Mouse (Mus musculus) bone marrow macrophage, adult 2 months (primary cell): ENCODE data around the gene Calhm3. TPM values are rescaled to one million over a fixed set of nuclear protein-coding genes. Genes with fewer than 3 reads are reported as not detected.

Experiments
- H3K27ac ChIP-seq: 2 replicates; pipeline ENCODE4 v1.5.1; 2012; ENCODE audit warnings: low read depth, low read length; ENCODE audit not compliant: insufficient read depth
- H3K4me1 ChIP-seq: 2 replicates; pipeline ENCODE4 v1.6.1; 2012; ENCODE audit warnings: low read length; ENCODE audit not compliant: control insufficient read depth, insufficient read depth
- H3K4me3 ChIP-seq: 2 replicates; pipeline ENCODE4 v1.5.1; 2012; ENCODE audit warnings: mild to moderate bottlenecking, low read length, moderate library complexity; ENCODE audit not compliant: insufficient read depth
- CTCF ChIP-seq: IDR thresholded peaks from 2 replicates; pipeline ENCODE4 v1.5.1; 2012; ENCODE audit warnings: low read depth, mild to moderate bottlenecking, low read length, moderate library complexity
- POLR2A ChIP-seq: IDR thresholded peaks from 2 replicates; pipeline ENCODE4 v1.6.1; 2012; ENCODE audit warnings: mild to moderate bottlenecking, low read depth, low read length, borderline replicate concordance
- polyA plus RNA-seq: library from polyadenylated mRNA; stranded (reverse); fragments of >200 nt; gene quantifications from 2 replicates; pipeline ENCODE4 v1.2.4, GENCODE M21; 2012; ENCODE audit not compliant: missing spikeins, insufficient read depth, insufficient read length

Calhm3 gene
- polyA plus RNA-seq, 1 experiment = not detected

GRCm38 (mm10) chr19:47168223-47168622 is 10.7 kb upstream of the Calhm3 start:
- TF ChIP-seq POLR2A = no peak
- peak; percentile 37; the same call in 1 of the 2 replicates for TF ChIP-seq CTCF
- Histone ChIP-seq H3K27ac (no peak overlapping the region), H3K4me3 (peak overlapping the region; percentile 25)

GRCm38 (mm10) chr19:47167617-47168214 is 10.2 kb upstream of the Calhm3 start:
- H3K27ac ChIP-seq = no peak overlapping the region
- peak overlapping the region; percentile 25; the same call in 1 of the 2 replicates for H3K4me3 ChIP-seq
- TF ChIP-seq POLR2A (no peak), CTCF (no peak; the same call in 1 of the 2 replicates)
- peaks cover 7% of the 10 kb centered on the region for H3K4me1 ChIP-seq

More at GRCm38 (mm10) chr19:47168223-47168622, 10.7 kb upstream of the Calhm3 start:
- peaks cover 7% of the 10 kb centered on the region for H3K4me1 ChIP-seq

GRCm38 (mm10) chr19:47166758-47167157 is 9.2 kb upstream of the Calhm3 start:
- no peak overlapping the region for H3K4me3 ChIP-seq
- no peak for TF ChIP-seq POLR2A
- no peak overlapping the region for H3K27ac ChIP-seq
- H3K4me1 ChIP-seq = peaks cover 7% of the 10 kb centered on the region

GRCm38 (mm10) chr19:47163176-47163744 is 5.7 kb upstream of the Calhm3 start:
- TF ChIP-seq POLR2A (no peak), CTCF (no peak)
- Histone ChIP-seq H3K4me1 (peaks cover 5% of the 10 kb centered on the region), H3K4me3 (no peak overlapping the region), H3K27ac (no peak overlapping the region)

GRCm38 (mm10) chr19:47161669-47162068 is 4.1 kb upstream of the Calhm3 start:
- H3K27ac ChIP-seq = no peak overlapping the region
- TF ChIP-seq POLR2A (no peak), CTCF (no peak)
- no peaks in the 10 kb centered on the region for H3K4me1 ChIP-seq
- H3K4me3 ChIP-seq = no peak overlapping the region

- H3K4me3 ChIP-seq = no peak overlapping the region
- peaks cover 2% of the 10 kb centered on the region for H3K4me1 ChIP-seq
- no peak for TF ChIP-seq POLR2A
- TF ChIP-seq CTCF = no peak
- H3K27ac ChIP-seq = no peak overlapping the region
Measured at GRCm38 (mm10) chr19:47153767-47154166, 3.8 kb downstream of the Calhm3 start.

- no peak overlapping the region for H3K4me3 ChIP-seq
- peaks cover 17% of the 10 kb centered on the region for H3K4me1 ChIP-seq
- no peak overlapping the region for H3K27ac ChIP-seq
- TF ChIP-seq POLR2A = no peak
- TF ChIP-seq CTCF = no peak
Measured at GRCm38 (mm10) chr19:47152062-47152369, 5.5 kb downstream of the Calhm3 start.

GRCm38 (mm10) chr19:47151332-47152061 is 6.1 kb downstream of the Calhm3 start:
- no peak for TF ChIP-seq CTCF
- TF ChIP-seq POLR2A = no peak
- no peak overlapping the region for H3K4me3 ChIP-seq

GRCm38 (mm10) chr19:47149854-47150253 is 7.7 kb downstream of the Calhm3 start:
- no peak overlapping the region for H3K4me3 ChIP-seq
- TF ChIP-seq POLR2A (no peak), CTCF (no peak)
- peaks cover 17% of the 10 kb centered on the region for H3K4me1 ChIP-seq
- H3K27ac ChIP-seq = no peak overlapping the region

More at GRCm38 (mm10) chr19:47151332-47152061, 6.1 kb downstream of the Calhm3 start:
- H3K4me1 ChIP-seq = peaks cover 17% of the 10 kb centered on the region
- no peak overlapping the region for H3K27ac ChIP-seq

GRCm38 (mm10) chr19:47148267-47148847 is 9.2 kb downstream of the Calhm3 start:
- Histone ChIP-seq H3K27ac (no peak overlapping the region), H3K4me1 (peaks cover 17% of the 10 kb centered on the region), H3K4me3 (no peak overlapping the region)
- TF ChIP-seq POLR2A (no peak), CTCF (no peak)

- no peak for TF ChIP-seq CTCF
- TF ChIP-seq POLR2A = no peak
- Histone ChIP-seq H3K4me1 (peaks cover 36% of the 10 kb centered on the region), H3K4me3 (no peak within 1 kb of the TSS), H3K27ac (no peak within 1 kb of the TSS)
Measured at GRCm38 (mm10) chr19:47144154-47144553, 13.4 kb downstream of the Calhm3 start, which contains the start of gene Calhm1. Gene Calhm1 (minus strand): TSS chr19:47144254.
